Mouse (Mus musculus) forebrain, postnatal 0 days (tissue): ENCODE measurements at regions not wholly inside any gene's neighbourhood (a gene's known extent, or its start where the extent isn't known, plus 50 kb on each side); places are given as distances from the start of the nearest gene placed in this dataset.

ENCODE experiments used
- ATAC-seq: fragments of 200-750 bp; cut with Nextera tagmentation; 2 replicates; pipeline ENCODE4 v1.8.0; 2017; ENCODE audit warnings: mild to moderate bottlenecking, moderate library complexity
- DNase-seq: peaks from one replicate; pipeline ENCODE4 v3.0.0-alpha.2; 2015
- H3K27ac ChIP-seq: fragments of 300-500 bp; sonication (generic); 2 replicates; pipeline ENCODE4 v1.5.1; 2014; ENCODE audit warnings: low read depth, mild to moderate bottlenecking, antibody characterized with exemption, low read length, moderate library complexity, mixed read lengths
- H3K27me3 ChIP-seq: fragments of 300-500 bp; sonication (generic); 2 replicates; pipeline ENCODE4 v1.6.1; 2014; ENCODE audit warnings: mild to moderate bottlenecking, low read length, mixed read lengths; ENCODE audit not compliant: insufficient read depth
- H3K36me3 ChIP-seq: fragments of 300-500 bp; sonication (generic); 2 replicates; pipeline ENCODE4 v1.6.1; 2014; ENCODE audit warnings: mild to moderate bottlenecking, moderate library complexity; ENCODE audit not compliant: insufficient read depth
- H3K4me1 ChIP-seq: fragments of 300-500 bp; sonication (generic); 2 replicates; pipeline ENCODE4 v1.6.1; 2014; ENCODE audit warnings: antibody characterized with exemption; ENCODE audit not compliant: insufficient read depth
- H3K4me2 ChIP-seq: fragments of 300-500 bp; sonication (generic); 2 replicates; pipeline ENCODE4 v1.6.1; 2014; ENCODE audit warnings: low read depth, mild to moderate bottlenecking, moderate library complexity
- H3K4me3 ChIP-seq: fragments of 300-500 bp; sonication (generic); 2 replicates; pipeline ENCODE4 v1.5.1; 2014; ENCODE audit warnings: low read depth, low read length, mixed read lengths
- H3K9ac ChIP-seq: fragments of 300-500 bp; sonication (generic); 2 replicates; pipeline ENCODE4 v1.6.1; 2014; ENCODE audit warnings: mild to moderate bottlenecking
- H3K9me3 ChIP-seq: fragments of 300-500 bp; sonication (generic); 2 replicates; pipeline ENCODE4 v1.6.1; 2016; ENCODE audit warnings: low read length
- CTCF ChIP-seq: sonication (generic); IDR thresholded peaks from 2 replicates; pipeline ENCODE4 v1.5.1; 2016; ENCODE audit warnings: antibody characterized with exemption, control low read depth, low read depth
- WGBS: fragments of 180-500 bp; shearing (Covaris S2); extraction: QIAGEN DNeasy Blood & Tissue Kit; methylation state at CpG from one replicate; pipeline ENCODE4 v1.1.7; 2014; 5-methylcytosine and 5-hydroxymethylcytosine counted together

DNA sequence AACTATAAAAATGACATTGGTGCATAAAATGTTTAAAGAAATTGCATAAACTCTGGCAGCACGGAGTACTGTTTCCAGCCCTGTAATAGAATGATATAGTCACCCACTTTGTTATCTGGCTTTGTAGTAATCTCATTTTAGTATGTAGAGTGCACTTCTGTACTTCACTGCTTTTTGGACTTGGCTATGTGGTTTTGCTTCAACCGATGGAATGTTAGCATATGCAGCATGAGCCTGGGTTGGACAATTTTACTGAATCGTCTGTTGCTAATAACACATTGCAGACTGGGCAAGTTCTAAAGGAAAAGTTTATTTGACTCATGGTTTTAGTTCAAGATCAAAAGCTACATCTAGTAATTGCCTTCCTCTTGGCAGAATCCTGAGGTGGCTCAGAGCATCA, 142.4 kb downstream of the H2al1n start:
- Histone ChIP-seq H3K4me1 (no peaks in the 10 kb centered on the region), H3K4me3 (no peak overlapping the region), H3K4me2 (no peak overlapping the region), H3K36me3 (no peaks in the 10 kb centered on the region), H3K9me3 (no peaks in the 10 kb centered on the region), H3K9ac (no peak overlapping the region), H3K27me3 (no peaks in the 10 kb centered on the region), H3K27ac (no peak overlapping the region)
- DNase-seq (no peak), ATAC-seq (no peak)
- WGBS: 74% methylated on average over 3 of the region's 3 CpGs
- TF ChIP-seq CTCF: no peak

DNA sequence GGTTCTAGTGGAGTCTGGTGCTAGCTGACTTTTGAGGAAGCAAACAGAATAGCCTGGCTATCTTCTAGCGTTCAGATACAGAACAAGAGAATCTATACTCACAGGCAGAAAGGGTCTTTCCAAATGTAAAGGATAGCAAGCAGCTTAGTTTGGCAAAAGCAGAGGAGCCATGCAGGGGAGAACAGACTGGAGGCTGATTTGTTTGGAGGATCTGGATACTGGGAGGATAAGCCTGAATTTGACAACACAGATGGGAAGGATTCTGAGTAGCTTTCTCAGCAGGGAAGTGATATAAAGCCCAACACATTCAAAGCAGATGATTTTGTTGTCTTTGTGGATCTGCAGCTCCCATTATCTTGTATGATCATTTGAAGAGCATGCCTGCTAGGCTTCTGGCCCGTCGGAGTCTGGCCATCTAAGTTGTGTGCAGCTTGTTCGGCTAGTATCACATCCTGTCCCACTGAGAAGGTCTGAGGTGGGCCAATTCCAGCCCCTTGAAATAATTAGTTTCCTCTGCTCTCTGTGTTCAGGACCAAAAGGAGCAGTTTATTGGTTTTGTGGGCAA, 145.6 kb downstream of the H2al1n start:
- peak; percentile 45 for ATAC-seq
- Histone ChIP-seq H3K4me3 (no peak overlapping the region), H3K36me3 (no peaks in the 10 kb centered on the region), H3K4me2 (no peak overlapping the region), H3K9ac (no peak overlapping the region), H3K27ac (no peak overlapping the region), H3K27me3 (no peaks in the 10 kb centered on the region), H3K4me1 (no peaks in the 10 kb centered on the region), H3K9me3 (no peaks in the 10 kb centered on the region)
- TF ChIP-seq CTCF: no peak
- DNase-seq: peak; percentile 8
- 62% methylated on average over 4 of the region's 4 CpGs for WGBS
